Mouse (Mus musculus) MEL (cell line): ENCODE data around the gene Timm22. TPM values are rescaled to one million over a fixed set of nuclear protein-coding genes. Genes with fewer than 3 reads are reported as not detected.

ENCODE experiments used
- DNase-seq: peaks from one replicate; pipeline ENCODE4 v3.0.0; 2011; ENCODE audit warnings: low read depth, low spot score
- H3K27ac ChIP-seq: 2 replicates; pipeline ENCODE4 v1.5.1; 2012; ENCODE audit warnings: low read depth, mild to moderate bottlenecking, control low read depth, low read length, moderate library complexity; ENCODE audit not compliant: control insufficient read depth
- H3K27me3 ChIP-seq, 2 experiments: fragments of 150-350 bp in 1 of 2; sonication (generic) in 1 of 2; 2 replicates each; pipeline ENCODE4 v1.6.1; 2012; ENCODE audit warnings: low read length in 2 of 2, mild to moderate bottlenecking in 2 of 2, improper control_type of control experiment in 1 of 2, moderate library complexity in 1 of 2; ENCODE audit not compliant: insufficient read depth in 2 of 2, control insufficient read depth in 1 of 2
- H3K36me3 ChIP-seq, 2 experiments: 2 replicates each; pipeline ENCODE4 v1.6.1; 2012 to 2014; ENCODE audit warnings: low read length in 2 of 2, improper control_type of control experiment in 1 of 2, inconsistent platforms in 1 of 2, mild to moderate bottlenecking in 1 of 2; ENCODE audit not compliant: insufficient read depth in 2 of 2, control insufficient read depth in 1 of 2
- H3K4me1 ChIP-seq, 2 experiments: fragments of 150-350 bp in 1 of 2; sonication (generic) in 1 of 2; 2 replicates each; pipeline ENCODE4 v1.6.1; 2012; ENCODE audit warnings: low read length in 2 of 2, improper control_type of control experiment in 1 of 2, mild to moderate bottlenecking in 1 of 2; ENCODE audit not compliant: insufficient read depth in 2 of 2, control insufficient read depth in 1 of 2
- H3K4me3 ChIP-seq, 2 experiments: fragments of 150-350 bp in 1 of 2; sonication (generic) in 1 of 2; 2 replicates each; pipeline ENCODE4 v1.5.1; 2012; ENCODE audit warnings: low read depth in 2 of 2, low read length in 2 of 2, mild to moderate bottlenecking in 2 of 2, moderate library complexity in 2 of 2, control low read depth in 1 of 2, improper control_type of control experiment in 1 of 2; ENCODE audit not compliant: control insufficient read depth in 1 of 2, insufficient read depth in 1 of 2
- H3K79me2 ChIP-seq: 2 replicates; pipeline ENCODE4 v1.6.1; 2012; ENCODE audit warnings: mild to moderate bottlenecking, low read length, moderate library complexity; ENCODE audit not compliant: control insufficient read depth, poor library complexity, insufficient read depth
- H3K9ac ChIP-seq: 2 replicates; pipeline ENCODE4 v1.6.1; 2012; ENCODE audit warnings: low read depth, mild to moderate bottlenecking, control low read depth, low read length, moderate library complexity; ENCODE audit not compliant: control insufficient read depth, poor library complexity, severe bottlenecking
- H3K9me3 ChIP-seq: fragments of 150-350 bp; sonication (generic); replicated peaks from 2 replicates; pipeline ENCODE4 v1.6.1; 2012; ENCODE audit warnings: mild to moderate bottlenecking, low read length, improper control_type of control experiment, moderate library complexity; ENCODE audit not compliant: insufficient read depth
- BHLHE40 ChIP-seq: IDR thresholded peaks from 2 replicates; pipeline ENCODE4 v1.6.1; 2012; ENCODE audit warnings: low read depth, mild to moderate bottlenecking, inconsistent platforms, low read length, improper control_type of control experiment, borderline replicate concordance
- EP300 ChIP-seq, 2 experiments: IDR thresholded peaks; 2 replicates each; pipeline ENCODE4 v1.6.1; 2011; ENCODE audit warnings: improper control_type of control experiment in 2 of 2, low read length in 2 of 2, low read depth in 1 of 2, mild to moderate bottlenecking in 1 of 2
- GATA1 ChIP-seq: IDR thresholded peaks from 2 replicates; pipeline ENCODE4 v1.6.1; 2011; ENCODE audit warnings: low read depth, low read length, improper control_type of control experiment
- JUND ChIP-seq: IDR thresholded peaks from 2 replicates; pipeline ENCODE4 v1.6.1; 2011; ENCODE audit warnings: low read depth, mild to moderate bottlenecking, improper control_type of control experiment, low read length
- MAZ ChIP-seq: IDR thresholded peaks from 2 replicates; pipeline ENCODE4 v1.6.1; 2012; ENCODE audit warnings: low read depth, mild to moderate bottlenecking, inconsistent platforms, low read length, improper control_type of control experiment
- MXI1 ChIP-seq: IDR thresholded peaks from 2 replicates; pipeline ENCODE4 v1.6.1; 2011; ENCODE audit warnings: mild to moderate bottlenecking, low read depth, low read length, improper control_type of control experiment
- MYC ChIP-seq: IDR thresholded peaks from 2 replicates; pipeline ENCODE4 v1.6.1; 2011; ENCODE audit warnings: low read depth, mild to moderate bottlenecking, low read length, improper control_type of control experiment, moderate library complexity
- POLR2A ChIP-seq, 2 experiments: IDR thresholded peaks; 2 replicates each; pipeline ENCODE4 v1.6.1; 2011 to 2012; ENCODE audit warnings: low read length in 2 of 2, mild to moderate bottlenecking in 2 of 2, control low read depth in 1 of 2, improper control_type of control experiment in 1 of 2, low read depth in 1 of 2, moderate library complexity in 1 of 2; ENCODE audit not compliant: control insufficient read depth in 1 of 2, insufficient read depth in 1 of 2, poor library complexity in 1 of 2
- POLR2AphosphoS2 ChIP-seq: IDR thresholded peaks from 2 replicates; pipeline ENCODE4 v1.6.1; 2011; ENCODE audit warnings: low read length, improper control_type of control experiment
- RAD21 ChIP-seq: IDR thresholded peaks from 2 replicates; pipeline ENCODE4 v1.6.1; 2011; ENCODE audit warnings: mild to moderate bottlenecking, low read depth, low read length, improper control_type of control experiment
- RCOR1 ChIP-seq: IDR thresholded peaks from 2 replicates; pipeline ENCODE4 v1.6.1; 2012; ENCODE audit warnings: low read depth, mild to moderate bottlenecking, inconsistent platforms, low read length, improper control_type of control experiment
- TAL1 ChIP-seq: IDR thresholded peaks from 2 replicates; pipeline ENCODE4 v1.6.1; 2012; ENCODE audit warnings: mild to moderate bottlenecking, inconsistent platforms, low read length, moderate library complexity, mixed read lengths
- UBTF ChIP-seq: IDR thresholded peaks from 2 replicates; pipeline ENCODE4 v1.6.1; 2012; ENCODE audit warnings: low read depth, mild to moderate bottlenecking, inconsistent platforms, low read length, improper control_type of control experiment, moderate library complexity, borderline replicate concordance; ENCODE audit not compliant: insufficient read depth
- USF2 ChIP-seq, 2 experiments: IDR thresholded peaks; 2 replicates each; pipeline ENCODE4 v1.6.1; 2011 to 2012; ENCODE audit warnings: improper control_type of control experiment in 2 of 2, low read length in 2 of 2, borderline replicate concordance in 1 of 2, inconsistent platforms in 1 of 2, low read depth in 1 of 2, mild to moderate bottlenecking in 1 of 2; ENCODE audit not compliant: insufficient read depth in 1 of 2
- ZMIZ1 ChIP-seq: IDR thresholded peaks from 2 replicates; pipeline ENCODE4 v1.6.1; 2012; ENCODE audit warnings: low read depth, mild to moderate bottlenecking, inconsistent platforms, low read length, improper control_type of control experiment, moderate library complexity
- ZNF384 ChIP-seq: IDR thresholded peaks from 2 replicates; pipeline ENCODE4 v1.6.1; 2012; ENCODE audit warnings: low read depth, mild to moderate bottlenecking, inconsistent platforms, low read length, improper control_type of control experiment
- polyA plus RNA-seq, 2 experiments: library from polyadenylated mRNA; stranded (reverse) in 1 of 2; unstranded in 1 of 2; fragments of >175 nt in 1 of 2; fragments of >200 nt in 1 of 2; gene quantifications; 2 replicates each; pipeline versions ENCODE4 v1.2.1 to v1.2.4; 2012; ENCODE audit warnings: low replicate concordance in 2 of 2, low read depth in 1 of 2; ENCODE audit not compliant: insufficient read length in 2 of 2, insufficient read depth in 1 of 2, missing spikeins in 1 of 2
- total RNA-seq: library from RNA; depleted of rRNA; stranded (reverse); fragments of 300-350 nt; gene quantifications from 2 replicates; pipeline ENCODE4 v1.2.3, GENCODE M21; 2012

Gene Timm22
- total and polyA plus RNA-seq, 3 experiments: 47.4 to 77.0 TPM; not detected in 1

DNA sequence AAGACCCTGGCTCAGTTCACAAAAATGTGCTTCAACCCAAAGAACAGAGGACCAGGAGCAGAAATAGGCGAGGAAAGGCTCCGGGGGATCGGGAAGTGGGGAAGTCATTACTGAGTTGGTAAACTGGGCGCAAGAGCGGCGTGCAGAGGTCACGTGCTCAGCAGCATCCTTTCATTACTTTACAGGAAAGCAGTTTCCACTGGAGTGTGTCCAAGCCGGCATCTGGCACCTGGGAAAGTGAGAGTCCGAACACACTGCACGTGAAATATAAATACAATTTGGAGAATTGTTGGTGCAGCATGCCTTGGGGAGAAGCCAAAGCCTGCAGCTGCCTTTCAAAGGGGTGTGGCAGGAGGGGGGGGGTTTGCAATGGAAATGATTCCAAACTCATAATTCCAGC, 5.4 kb upstream of the Timm22 start:
- no peak for DNase-seq
- peaks cover 0 to 10% of the 10 kb centered on the region in 2 experiments; a peak in 2 of 4 replicates for H3K36me3 ChIP-seq
- no peak overlapping the region for H3K27ac ChIP-seq
- H3K27me3 ChIP-seq: no peaks in the 10 kb centered on the region
- H3K9me3 ChIP-seq: no peaks in the 10 kb centered on the region
- no peak overlapping the region for H3K4me3 ChIP-seq
- peaks cover 18% of the 10 kb centered on the region for H3K79me2 ChIP-seq
- no peak for TF ChIP-seq ZMIZ1
- no peak for TF ChIP-seq BHLHE40
- H3K4me1 ChIP-seq: peaks cover 6 to 11% of the 10 kb centered on the region in 2 experiments; a peak in 2 of 4 replicates
- H3K9ac ChIP-seq: no peak overlapping the region

DNA sequence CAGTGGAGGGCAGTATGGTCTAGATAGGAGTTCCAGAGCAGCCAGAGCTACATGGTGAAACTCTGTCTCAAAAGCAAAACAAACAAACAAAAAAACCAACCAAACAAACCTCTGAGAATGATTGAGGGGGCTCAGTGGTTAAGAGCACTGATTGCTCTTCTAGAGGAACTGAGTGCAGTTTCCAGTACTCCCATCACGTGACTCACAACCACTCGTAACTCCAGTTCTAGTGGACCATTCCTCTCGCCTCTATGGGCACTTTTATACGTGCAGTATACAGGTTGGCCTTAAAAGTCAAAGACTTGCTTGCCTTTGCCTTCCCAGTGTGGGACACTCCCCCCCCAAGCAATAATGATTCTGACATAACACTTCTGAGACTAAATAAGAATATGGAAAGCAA, 1.6 kb upstream of the Timm22 start:
- H3K79me2 ChIP-seq: peaks cover 12% of the 10 kb centered on the region
- H3K36me3 ChIP-seq: peaks cover 0 to 8% of the 10 kb centered on the region in 2 experiments; a peak in 2 of 4 replicates
- no peaks in the 10 kb centered on the region for H3K9me3 ChIP-seq
- H3K27me3 ChIP-seq: no peaks in the 10 kb centered on the region
- TF ChIP-seq TAL1 (no peak), POLR2A (IDR thresholded peaks at IDR 0.05; ENCODE audit: control insufficient read depth in 1 of 2, insufficient read depth in 1 of 2, low read depth in 1 of 2, low read length in 2 of 2, poor library complexity in 1 of 2) (no peak), RAD21 (no peak), MAZ (no peak), BHLHE40 (no peak), EP300 (IDR thresholded peaks at IDR 0.05; ENCODE audit: low read depth in 1 of 2, low read length in 2 of 2) (no peak), ZNF384 (no peak), GATA1 (no peak), MXI1 (no peak), MYC (no peak), POLR2AphosphoS2 (no peak), JUND (no peak), USF2 (IDR thresholded peaks at IDR 0.05; ENCODE audit: borderline replicate concordance in 1 of 2, insufficient read depth in 1 of 2, low read depth in 1 of 2, low read length in 2 of 2) (no peak), UBTF (no peak), RCOR1 (no peak)
- TF ChIP-seq, all 39 proteins: peak for 0
- no peak overlapping the region for H3K4me3 ChIP-seq
- no peak for DNase-seq
- H3K27ac ChIP-seq: no peak overlapping the region
- H3K9ac ChIP-seq: no peak overlapping the region
- H3K4me1 ChIP-seq: peaks cover 3 to 4% of the 10 kb centered on the region in 2 experiments; a peak in 1 of 4 replicates
